Mouse (Mus musculus) bone marrow, adult 2 months (tissue): Measurements from ENCODE around the gene Tead2.

Source experiments
- CTCF ChIP-seq: fragments of 200-500 bp; IDR thresholded peaks from 2 replicates; pipeline ENCODE4 v1.5.1; 2011; ENCODE audit warnings: low read length, control low read depth; ENCODE audit not compliant: control insufficient read depth, insufficient read depth
- POLR2A ChIP-seq: fragments of 200-500 bp; IDR thresholded peaks from 2 replicates; pipeline ENCODE4 v1.6.1; 2011; ENCODE audit warnings: low read depth, mild to moderate bottlenecking, control low read depth, low read length, borderline replicate concordance; ENCODE audit not compliant: control insufficient read depth

DNA sequence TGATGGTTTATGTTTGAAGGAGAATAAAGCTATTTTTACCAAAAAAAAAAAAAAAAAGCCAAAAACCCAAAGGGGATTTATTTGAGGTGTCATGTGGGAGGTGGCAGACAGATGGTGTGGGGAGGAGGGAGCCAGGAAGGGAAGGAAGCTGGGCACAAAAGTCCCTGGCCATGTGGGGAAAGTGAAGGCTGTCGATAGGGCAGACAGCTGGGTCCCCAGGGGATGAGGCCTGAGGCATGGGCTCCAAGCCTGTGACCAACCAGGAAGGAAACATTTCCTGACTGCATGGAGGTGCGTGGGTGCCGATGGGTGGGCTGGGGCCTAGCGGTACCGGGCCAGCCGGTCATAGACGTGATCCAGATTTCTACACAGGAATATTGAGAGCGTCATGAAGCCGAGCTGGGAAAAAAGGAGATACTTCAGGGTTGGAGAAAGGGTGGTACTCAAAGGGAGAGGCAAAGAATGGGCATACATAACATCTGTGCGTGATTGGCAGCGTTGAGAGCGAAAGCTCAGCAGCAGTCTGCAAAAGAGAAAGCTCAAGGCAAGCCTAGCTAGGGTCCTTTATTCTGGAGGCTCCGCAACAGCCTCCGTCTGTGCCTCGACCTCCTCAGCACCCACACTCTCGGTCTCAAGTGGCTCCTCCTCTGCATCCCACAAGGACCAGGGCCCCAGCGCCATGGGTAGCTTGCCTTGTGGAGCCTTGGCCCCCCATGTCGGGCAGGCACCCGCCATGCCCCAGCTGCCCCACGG, 18.2 kb downstream of the Tead2 start:
- no peak for TF ChIP-seq POLR2A
- TF ChIP-seq CTCF, result no peak
